Mouse (Mus musculus) stomach, adult 2 months (tissue): ENCODE data around the gene Aup1. TPM values are rescaled to one million over a fixed set of nuclear protein-coding genes. Genes with fewer than 3 reads are reported as not detected.

Source experiments
- polyA plus RNA-seq: library from polyadenylated mRNA; depleted of rRNA; stranded (reverse); fragments of >200 nt; gene quantifications from 2 replicates; pipeline ENCODE4 v1.2.3, GENCODE M21; 2012; rRNA removed

Gene Aup1
- 333 and 519 TPM in 2 replicates for polyA plus RNA-seq

GRCm38 (mm10) chr6:83054074-83054851, at the start of gene Aup1:
Gene Aup1, plus strand, starts transcription at chr6:83054521.

GRCm38 (mm10) chr6:83033249-83034185, 20.8 kb upstream of the Aup1 start, which contains the start of the genes Dok1 and Loxl3:
Gene Dok1, minus strand, starts transcription at chr6:83033471.
Gene Loxl3, plus strand, starts transcription at chr6:83034173.

GRCm38 (mm10) chr6:83054871-83055431, 630 bp downstream of the Aup1 start, which contains the start of gene Htra2:
Gene Htra2, minus strand, starts transcription at chr6:83055273.

GRCm38 (mm10) chr6:83057790-83058189, 3.5 kb downstream of the Aup1 start, which contains the start of gene Dqx1:
Gene Dqx1, plus strand, starts transcription at chr6:83057844.

GRCm38 (mm10) chr6:83070247-83070310, 15.8 kb downstream of the Aup1 start, which contains the start of gene Tlx2:
Gene Tlx2, minus strand, starts transcription at chr6:83070293.

GRCm38 (mm10) chr6:83077630-83078323, 23.5 kb downstream of the Aup1 start, which contains the start of gene Pcgf1:
Gene Pcgf1, plus strand, starts transcription at chr6:83077869.

GRCm38 (mm10) chr6:83086121-83087035, 32.1 kb downstream of the Aup1 start, which contains the start of gene Lbx2:
Gene Lbx2, plus strand, starts transcription at chr6:83086367.

GRCm38 (mm10) chr6:83101316-83101687, 47.0 kb downstream of the Aup1 start, which contains the start of the genes Ccdc142 and Gm42688:
Gene Ccdc142, plus strand, starts transcription at chr6:83101601.
Gene Gm42688, plus strand, starts transcription at chr6:83101617.

Other genes starting within 250 kb of the Aup1 start
- gene Sema4f, start 114.8 kb upstream of the Aup1 start, polyA plus RNA-seq, result 0.32 and 0.38 TPM in 2 replicates
- gene M1ap, start 107.6 kb upstream of the Aup1 start, polyA plus RNA-seq, result 0.03 and 0.12 TPM in 2 replicates
- gene Dok1, start 21.1 kb upstream of the Aup1 start, polyA plus RNA-seq, result 4.3 and 6.4 TPM in 2 replicates
- 2.0 and 2.8 TPM in 2 replicates for gene Loxl3, start 20.3 kb upstream of the Aup1 start, polyA plus RNA-seq
- gene Htra2, start 752 bp downstream of the Aup1 start, polyA plus RNA-seq, result 19.2 and 22.7 TPM in 2 replicates
- gene Dqx1, start 3.3 kb downstream of the Aup1 start, polyA plus RNA-seq, result 3.3 and 4.4 TPM in 2 replicates
- 1.2 and 3.8 TPM in 2 replicates for gene Tlx2, start 15.8 kb downstream of the Aup1 start, polyA plus RNA-seq
- gene Pcgf1, start 23.3 kb downstream of the Aup1 start, polyA plus RNA-seq, result 3.2 and 3.8 TPM in 2 replicates
- 0.76 and 0.81 TPM in 2 replicates for gene Lbx2, start 31.8 kb downstream of the Aup1 start, polyA plus RNA-seq
- 3.4 and 4.7 TPM in 2 replicates for gene Ccdc142, start 47.1 kb downstream of the Aup1 start, polyA plus RNA-seq
- gene Gm42688, start 47.1 kb downstream of the Aup1 start, polyA plus RNA-seq, result 0.93 and 1.6 TPM in 2 replicates
- 25.7 and 38.3 TPM in 2 replicates for gene Mrpl53, start 54.5 kb downstream of the Aup1 start, polyA plus RNA-seq
- 31.9 and 39.2 TPM in 2 replicates for gene Mogs, start 61.0 kb downstream of the Aup1 start, polyA plus RNA-seq
- gene Wbp1, start 67.0 kb downstream of the Aup1 start, polyA plus RNA-seq, result 137 and 148 TPM in 2 replicates
- gene Ino80b, start 70.9 kb downstream of the Aup1 start, polyA plus RNA-seq, result 29.6 and 60.8 TPM in 2 replicates
- 36.3 and 47.6 TPM in 2 replicates for gene Rtkn, start 80.9 kb downstream of the Aup1 start, polyA plus RNA-seq
- 1.8 and 1.9 TPM in 2 replicates for gene Wdr54, start 101.9 kb downstream of the Aup1 start, polyA plus RNA-seq
- 0.15 and 0.48 TPM in 2 replicates for gene 1700003E16Rik, start 101.9 kb downstream of the Aup1 start, polyA plus RNA-seq
- 76.7 and 83.1 TPM in 2 replicates for gene Dctn1, start 111.4 kb downstream of the Aup1 start, polyA plus RNA-seq
- 0.05 and 0.16 TPM in 2 replicates for gene Slc4a5, start 165.3 kb downstream of the Aup1 start, polyA plus RNA-seq